Mouse (Mus musculus) kidney, adult 8-10 months (tissue): Measurements from ENCODE around the gene Ankrd65.

ENCODE experiments used
- DNase-seq, 2 experiments: peaks; one replicate each; pipeline ENCODE4 v3.0.0; 2022

Gene Ankrd65

GRCm38 (mm10) chr4:155848434-155849095 is 58.3 kb downstream of the Ankrd65 start:
- peak; percentile 77 to 82 for DNase-seq
